Mouse (Mus musculus): ENCODE results near the gene Phgdh.

Gene Phgdh

GRCm38 (mm10) chr3:98339706-98340109, at the start of gene Phgdh:
Gene Phgdh, minus strand, starts transcription at chr3:98339990.
- DNase-seq (ENCODE audit: low read depth, low spot score), result peak; percentile 56

- DNase-seq (ENCODE audit: low read depth, low spot score), result no peak
Measured at GRCm38 (mm10) chr3:98389305-98389704, 49.5 kb upstream of the Phgdh start.

DNA sequence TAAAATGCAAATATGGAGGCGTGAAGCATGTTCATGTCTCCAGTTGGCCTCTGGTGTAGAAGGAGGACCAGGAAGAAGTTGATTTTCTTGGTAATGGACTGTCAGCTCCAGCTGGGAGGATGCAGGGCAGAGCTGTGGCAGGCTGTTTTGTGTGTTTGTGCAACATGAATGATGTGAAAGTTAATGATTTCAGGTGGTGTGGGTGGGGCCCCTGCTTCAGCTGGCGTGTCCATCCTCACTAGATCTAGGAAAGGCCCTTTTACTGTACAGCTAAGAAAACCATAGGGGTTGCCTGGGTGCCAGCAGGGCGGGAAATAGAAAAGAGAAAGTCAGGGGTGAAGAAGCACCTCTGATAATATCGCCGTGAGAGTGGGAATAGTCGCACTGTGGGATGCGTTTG, 48.0 kb upstream of the Phgdh start:
- no peak for DNase-seq (ENCODE audit: low read depth, low spot score)

DNA sequence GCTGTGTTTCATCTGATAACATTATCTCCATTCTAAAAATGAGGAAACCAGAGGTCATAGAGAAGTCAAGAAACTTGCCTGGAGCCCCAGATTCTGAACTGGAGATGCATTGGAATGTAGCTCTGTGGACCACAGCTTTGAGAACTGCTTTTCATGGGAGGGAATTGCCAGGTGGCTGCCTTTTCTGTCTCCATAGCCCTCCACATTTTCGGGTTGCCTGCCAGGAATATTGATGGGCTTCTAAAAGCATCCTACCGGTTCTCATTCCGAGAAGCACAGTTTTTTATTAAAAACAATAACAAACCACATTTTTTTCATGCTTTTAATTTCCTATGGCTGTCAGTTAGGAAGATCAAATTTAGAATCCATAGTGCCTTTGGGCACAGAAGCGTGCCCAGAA, 47.3 kb upstream of the Phgdh start:
- DNase-seq (ENCODE audit: low read depth, low spot score), result no peak

GRCm38 (mm10) chr3:98383024-98383790, 43.4 kb upstream of the Phgdh start:
- no peak for DNase-seq (ENCODE audit: low read depth, low spot score)

DNA sequence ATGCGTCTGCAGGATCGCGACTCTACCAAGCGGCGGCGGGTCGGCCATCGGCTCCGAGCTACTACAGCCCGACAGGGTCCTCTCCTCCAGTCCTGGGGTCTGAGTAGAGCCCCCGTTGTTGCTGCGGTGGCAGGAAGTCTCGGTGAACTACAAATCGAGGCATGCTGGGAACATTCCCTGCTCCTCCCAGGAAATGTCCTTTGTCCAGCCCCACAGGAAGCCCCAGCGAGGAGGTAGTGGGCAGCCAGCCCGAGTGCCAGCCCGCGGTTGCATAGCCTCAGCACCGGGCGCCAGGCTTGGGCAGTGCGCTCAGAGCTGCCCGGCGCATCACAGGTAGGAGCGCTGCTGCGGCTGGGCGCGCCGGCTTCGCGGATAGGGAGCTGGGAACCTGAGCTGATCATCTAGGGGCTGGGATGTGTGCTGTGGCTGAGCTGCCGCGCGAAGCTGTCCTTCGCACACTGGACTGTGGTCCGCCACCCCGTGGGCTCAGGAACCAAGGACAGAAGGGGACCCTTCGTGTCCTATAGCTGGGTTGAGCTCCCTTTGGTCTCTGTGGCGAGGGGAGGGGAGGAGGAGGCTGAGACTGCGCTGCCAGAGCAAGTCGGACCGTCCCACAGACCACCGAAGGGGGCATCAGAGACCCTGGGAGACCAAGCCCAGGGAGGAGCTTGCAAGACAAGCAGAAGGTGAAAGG, 42.6 kb upstream of the Phgdh start, which contains the start of gene Zfp697:
Gene Zfp697 (plus strand): TSS at position 216 of the 694 bp plus-strand sequence.
- peak; percentile 46 for DNase-seq (ENCODE audit: low read depth, low spot score)

- no peak for DNase-seq (ENCODE audit: low read depth, low spot score)
Measured at GRCm38 (mm10) chr3:98381677-98382245, 42.0 kb upstream of the Phgdh start.

- DNase-seq (ENCODE audit: low read depth, low spot score), result no peak
Measured at GRCm38 (mm10) chr3:98379236-98379635, 39.4 kb upstream of the Phgdh start.

DNA sequence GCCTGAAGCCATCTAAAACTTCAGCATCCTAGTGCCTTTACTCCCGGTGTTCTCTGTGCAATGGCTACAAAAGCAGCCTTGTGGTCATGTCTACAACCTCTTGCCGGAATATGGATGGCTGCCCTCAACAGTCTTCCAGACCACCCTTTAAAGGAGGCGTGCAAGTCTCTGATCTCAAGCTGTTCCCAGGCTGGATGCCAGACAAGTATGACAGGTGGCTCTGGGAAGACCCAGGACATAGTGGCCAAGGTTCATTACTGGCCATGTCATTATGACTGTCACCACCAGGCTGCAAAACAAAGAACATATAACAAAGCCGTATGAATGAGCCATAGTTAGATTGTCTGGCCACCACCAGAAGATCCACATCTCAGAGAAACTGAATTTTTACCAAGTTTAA, 38.5 kb upstream of the Phgdh start:
- no peak for DNase-seq (ENCODE audit: low read depth, low spot score)

GRCm38 (mm10) chr3:98374980-98375379, 35.2 kb upstream of the Phgdh start:
- DNase-seq (ENCODE audit: low read depth, low spot score), result no peak

- peak; percentile 15 for DNase-seq (ENCODE audit: low read depth, low spot score)
Measured at GRCm38 (mm10) chr3:98374062-98374719, 34.4 kb upstream of the Phgdh start.

DNA sequence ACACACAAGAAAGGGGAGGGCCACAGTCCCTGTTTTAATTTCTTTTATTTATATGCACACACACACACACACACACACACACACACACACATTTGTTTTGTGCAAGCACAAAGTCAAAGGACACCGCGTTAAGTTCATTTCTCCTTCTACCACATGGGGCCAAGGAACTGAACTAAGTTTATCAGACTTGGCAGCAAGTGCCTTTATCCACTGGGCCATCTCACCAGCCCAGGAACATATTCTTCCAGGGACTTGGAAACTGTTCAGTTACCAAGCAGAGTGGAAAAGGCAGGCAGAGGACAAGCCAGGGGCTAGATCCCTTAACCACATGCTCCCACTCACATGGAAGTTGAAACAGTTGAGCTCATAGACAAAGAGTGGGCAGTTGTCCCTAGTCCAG, 29.0 kb upstream of the Phgdh start:
- peak; percentile 60 for DNase-seq (ENCODE audit: low read depth, low spot score)

GRCm38 (mm10) chr3:98368283-98368682, 28.5 kb upstream of the Phgdh start:
- DNase-seq (ENCODE audit: low read depth, low spot score), result no peak

DNA sequence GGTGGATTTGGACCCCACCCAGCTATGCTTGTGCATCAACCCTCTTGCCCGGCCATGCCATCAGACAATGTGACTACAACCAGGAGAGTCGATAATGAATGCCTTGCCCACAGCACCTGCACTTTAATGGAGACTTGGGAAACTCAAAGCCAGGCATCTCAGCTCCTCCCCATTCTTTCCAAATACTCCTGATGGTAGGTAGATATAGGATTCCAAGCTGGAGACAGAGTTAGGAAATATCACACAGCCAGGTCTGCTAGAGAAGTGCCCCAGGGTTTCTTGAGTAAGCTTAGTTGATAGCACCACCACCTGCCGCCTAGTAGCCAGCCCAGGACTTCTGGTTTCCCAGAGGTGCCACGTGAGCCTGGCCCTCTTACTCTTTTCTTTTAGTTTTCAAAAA, 27.0 kb upstream of the Phgdh start:
- DNase-seq (ENCODE audit: low read depth, low spot score), result no peak

GRCm38 (mm10) chr3:98366086-98366485, 26.3 kb upstream of the Phgdh start:
- no peak for DNase-seq (ENCODE audit: low read depth, low spot score)

DNA sequence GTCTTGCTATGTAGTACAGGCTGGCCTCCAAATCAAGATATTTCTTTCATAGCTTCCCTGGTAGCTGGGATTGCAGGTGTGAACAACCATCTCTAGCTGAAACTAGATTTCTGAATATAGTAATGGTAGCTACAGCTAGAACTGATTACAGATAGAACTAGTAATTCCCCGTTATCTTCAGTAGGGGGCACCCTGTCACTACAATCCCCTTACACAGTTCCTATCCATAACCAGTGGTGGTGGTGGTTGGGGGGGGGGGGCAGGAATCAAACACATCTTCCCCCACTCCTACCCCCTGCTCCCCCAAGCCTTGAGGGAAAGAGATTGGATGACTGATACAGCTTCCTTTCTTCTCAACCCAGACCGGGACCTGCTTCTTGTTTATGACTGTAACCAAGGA, 23.0 kb upstream of the Phgdh start:
- DNase-seq (ENCODE audit: low read depth, low spot score), result no peak

DNA sequence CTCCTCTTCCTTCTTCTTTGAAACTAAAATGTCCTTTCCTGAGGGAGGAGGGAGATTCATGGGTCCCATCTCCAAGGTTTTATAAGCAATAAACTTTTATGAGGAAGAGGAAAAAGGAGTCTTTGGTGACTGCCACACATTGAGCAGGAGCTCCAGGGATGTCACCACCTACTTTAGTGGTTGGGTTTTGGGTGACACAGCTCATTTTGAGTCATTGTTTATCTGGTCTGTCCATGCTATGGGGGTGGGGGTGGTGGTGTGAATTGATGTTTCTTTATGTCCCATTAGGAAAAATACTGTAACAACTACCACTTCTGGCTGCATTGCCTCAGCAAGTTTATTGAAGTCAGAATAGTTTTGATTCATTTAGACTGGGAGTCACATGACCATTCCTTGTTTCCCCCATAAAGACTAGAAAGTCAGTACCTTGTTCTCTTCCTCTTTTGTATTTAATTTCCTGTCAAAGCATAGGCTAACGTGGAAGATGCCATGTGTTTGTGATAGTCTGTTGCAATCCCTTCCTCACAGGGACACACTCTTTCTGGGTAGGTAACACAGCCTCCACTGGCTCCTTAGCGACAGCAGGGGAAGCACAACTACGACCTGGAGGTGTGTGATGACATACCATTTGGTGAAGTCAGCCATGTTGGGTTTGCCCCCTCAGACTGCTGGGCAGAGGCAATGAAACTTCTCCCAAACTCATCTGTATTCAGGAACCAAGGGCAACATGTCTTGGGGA, 17.0 kb upstream of the Phgdh start:
- no peak for DNase-seq (ENCODE audit: low read depth, low spot score)

DNA sequence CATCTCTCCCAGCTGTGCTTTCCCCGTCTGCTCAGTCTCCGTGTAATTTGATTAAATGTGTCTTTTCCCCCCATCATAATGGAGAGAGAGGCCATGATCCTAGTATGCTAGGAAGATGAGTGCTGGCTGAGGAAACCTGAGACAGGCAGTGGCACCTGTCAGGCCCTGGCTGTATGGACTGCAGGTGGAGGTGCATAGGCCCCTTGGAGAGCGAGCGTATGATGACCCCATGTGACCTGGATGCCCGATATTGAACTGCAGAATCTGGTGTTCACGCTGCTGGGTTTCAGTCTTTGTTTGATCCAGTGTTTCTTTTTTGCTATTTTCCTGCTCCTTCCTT, 16.2 kb upstream of the Phgdh start:
- DNase-seq (ENCODE audit: low read depth, low spot score), result no peak

DNA sequence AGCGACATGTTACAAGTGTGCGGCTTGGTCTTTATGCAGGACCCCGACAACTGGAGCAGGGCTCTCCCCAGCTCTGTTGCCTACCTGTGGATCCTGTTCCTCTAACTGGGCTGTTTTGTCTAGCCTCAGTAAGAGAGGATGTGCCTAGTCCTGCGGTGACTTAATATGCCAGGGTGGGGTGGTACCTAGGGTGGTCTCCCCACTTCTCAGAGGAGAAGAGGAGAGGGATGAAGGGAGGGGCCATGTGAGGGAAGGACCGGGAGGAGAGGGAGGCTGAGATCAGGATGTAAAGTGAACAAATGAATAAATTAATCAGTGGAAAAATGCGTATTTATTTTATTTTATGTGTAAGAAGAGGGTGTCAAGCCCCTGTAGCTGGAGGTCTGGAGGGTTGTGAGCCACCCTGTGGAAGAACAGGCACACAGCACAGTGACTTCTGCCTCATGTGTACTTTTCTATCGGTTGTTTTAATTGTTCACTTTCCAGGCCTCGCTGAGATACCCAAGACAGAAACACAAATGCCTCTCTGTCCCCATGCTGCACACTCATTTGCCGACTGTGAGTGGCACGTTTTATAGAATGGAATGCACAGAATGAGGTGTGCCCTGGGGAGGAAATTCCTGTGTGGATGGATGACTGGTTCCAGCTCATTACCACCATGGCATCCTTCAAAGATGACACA, 15.7 kb upstream of the Phgdh start:
- no peak for DNase-seq (ENCODE audit: low read depth, low spot score)

GRCm38 (mm10) chr3:98353892-98354291, 14.1 kb upstream of the Phgdh start:
- DNase-seq (ENCODE audit: low read depth, low spot score), result peak; percentile 52

DNA sequence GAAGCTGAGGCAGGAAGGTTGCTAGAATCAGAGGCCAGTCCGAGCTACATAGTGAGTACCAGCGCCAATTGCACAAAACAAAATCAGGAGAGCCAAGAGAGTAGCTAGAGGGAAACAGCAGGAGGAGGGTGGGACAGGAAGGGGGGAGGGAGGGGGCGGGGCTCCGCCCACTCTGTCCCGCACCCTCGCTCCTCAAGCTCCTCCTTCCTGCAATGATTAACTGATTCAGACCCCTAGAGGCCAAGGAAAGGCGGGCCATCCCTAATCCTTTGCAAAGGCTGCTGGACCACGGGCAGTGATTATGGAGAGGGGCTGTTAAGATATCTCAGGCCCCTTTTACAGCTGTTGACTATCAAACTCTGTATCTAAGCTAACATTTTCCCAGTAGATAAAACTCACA, 8.9 kb upstream of the Phgdh start:
- no peak for DNase-seq (ENCODE audit: low read depth, low spot score)
